Mouse (Mus musculus) G1E (cell line): ENCODE data around the gene Cradd.

Experiments
- CTCF ChIP-seq: IDR thresholded peaks from 2 replicates; pipeline ENCODE4 v1.5.1; 2012; ENCODE audit warnings: low read depth, low read length, inconsistent platforms, mixed read lengths
- GATA1 ChIP-seq: IDR thresholded peaks from 2 replicates; pipeline ENCODE4 v1.6.1; 2012; ENCODE audit warnings: borderline replicate concordance, low read length, inconsistent platforms, mixed read lengths
- GATA2 ChIP-seq: IDR thresholded peaks from 2 replicates; pipeline ENCODE4 v1.6.1; 2012; ENCODE audit warnings: low read depth, low read length, inconsistent platforms, borderline replicate concordance
- TAL1 ChIP-seq: conservative IDR thresholded peaks from 2 replicates; pipeline ENCODE4 v1.6.1; 2012; ENCODE audit warnings: low read depth, low read length, inconsistent platforms, mixed read lengths

- TF ChIP-seq CTCF = no peak
- TF ChIP-seq TAL1 = no peak
- TF ChIP-seq GATA2 = no peak
- no peak for TF ChIP-seq GATA1
Observed at GRCm38 (mm10) chr10:95143446-95144114, 180.4 kb downstream of the Cradd start.
